Mouse (Mus musculus): ENCODE data around the gene Iars2.

- TF ChIP-seq CTCF (IDR thresholded peaks at IDR 0.05; ENCODE audit: control insufficient read depth, insufficient read depth, low read length) (no peak), POLR2A (IDR thresholded peaks at IDR 0.05; ENCODE audit: borderline replicate concordance, control insufficient read depth, low read depth, low read length) (no peak)
These were observed 26.4 kb downstream of the Iars2 start for GRCm38 (mm10) chr1:185302816-185303215.

All from bone marrow, adult 2 months (tissue).